Mouse (Mus musculus): ENCODE results near the gene Grem1. TPM values are rescaled to one million over a fixed set of nuclear protein-coding genes. Genes with fewer than 3 reads are reported as not detected.
A peak's percentile ranks its signal among the peaks of the same experiment; 100 is the strongest.

Grem1 gene
- 1 to 10 TPM; 1.5 to 1.9 TPM for total RNA-seq (2021)

DNA sequence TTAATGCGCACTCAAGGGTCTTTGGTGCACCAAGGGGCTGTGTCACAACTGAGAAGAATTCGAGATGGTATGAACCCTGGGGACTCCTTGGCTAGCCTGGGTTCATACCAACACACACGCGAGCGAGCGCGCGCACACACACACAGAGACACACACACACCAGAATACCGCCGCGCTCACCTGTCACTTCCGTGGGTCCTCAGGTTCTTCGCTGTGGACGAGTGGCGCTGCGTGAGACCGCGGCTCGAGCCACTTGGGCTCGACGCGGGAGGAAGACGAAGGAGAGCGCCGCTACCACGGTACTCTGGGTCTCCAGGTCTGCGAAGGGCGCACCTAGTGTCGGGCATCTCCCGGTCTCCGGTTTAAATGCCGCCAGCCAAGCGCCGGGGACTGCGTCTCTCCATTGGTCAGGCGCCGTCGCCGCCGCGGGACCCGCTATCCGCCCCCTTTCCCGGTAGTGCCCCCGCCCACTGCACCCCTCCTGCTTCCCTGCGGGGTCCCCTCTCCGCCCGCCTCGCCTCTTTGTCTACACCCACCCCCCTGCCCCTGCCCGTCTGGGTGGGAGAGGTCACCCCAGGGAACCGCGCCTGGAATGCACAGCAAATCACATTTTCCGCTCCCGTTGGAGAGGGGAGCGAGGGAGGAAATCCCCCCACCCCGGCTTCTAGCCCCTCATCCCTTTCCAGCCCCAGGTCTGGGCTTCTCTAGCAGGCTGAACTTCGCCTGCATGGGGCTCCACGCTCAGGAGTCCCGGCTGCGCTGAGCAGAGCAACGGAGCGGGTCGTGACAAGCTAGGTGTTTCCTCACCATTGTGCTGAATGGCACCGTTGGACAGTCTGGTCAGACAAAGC lies at the start of gene Grem1:
TSS of gene Grem1 (minus strand) at position 336 of the 851 bp plus-strand sequence.
- intact Hi-C loops (cut with DNase I), result loop anchor here (10.0 kb wide), 1 partner anchor 224 kb away; no protein-coding TSS in a partner anchor

DNA sequence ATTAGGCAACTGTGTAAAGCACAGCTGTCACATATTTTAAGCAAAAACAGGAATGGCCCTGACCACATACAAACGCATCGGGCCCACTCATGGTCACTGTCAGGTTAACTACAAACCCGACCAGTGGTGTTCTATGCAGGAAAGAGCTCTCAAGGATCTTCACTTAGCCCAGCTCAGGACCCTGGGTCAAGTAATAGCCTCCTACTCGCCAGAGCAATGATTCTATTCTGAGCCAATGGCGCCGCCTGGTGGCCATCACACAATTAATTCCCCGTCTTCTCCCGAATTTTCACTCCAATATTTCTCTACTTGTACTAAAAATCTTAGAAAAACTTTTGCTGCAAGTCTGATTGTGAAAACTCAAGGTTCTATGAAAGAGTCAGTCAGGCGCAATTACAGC lies 49.2 kb upstream of the Grem1 start:
- intact Hi-C loops (cut with DNase I), result loop anchor here (5.0 kb wide), 1 partner anchor 315 kb away; no protein-coding TSS in a partner anchor
- peak in 1 of 2 experiments; percentile 67 for DNase-seq (ENCODE audit: extremely low spot score in 1 of 2, low spot score in 2 of 2)

More for the DNA sequence above, at the start of gene Grem1:
- DNase-seq (ENCODE audit: extremely low spot score in 1 of 2, low spot score in 2 of 2), result peak in 1 of 2 experiments; percentile 44

DNA sequence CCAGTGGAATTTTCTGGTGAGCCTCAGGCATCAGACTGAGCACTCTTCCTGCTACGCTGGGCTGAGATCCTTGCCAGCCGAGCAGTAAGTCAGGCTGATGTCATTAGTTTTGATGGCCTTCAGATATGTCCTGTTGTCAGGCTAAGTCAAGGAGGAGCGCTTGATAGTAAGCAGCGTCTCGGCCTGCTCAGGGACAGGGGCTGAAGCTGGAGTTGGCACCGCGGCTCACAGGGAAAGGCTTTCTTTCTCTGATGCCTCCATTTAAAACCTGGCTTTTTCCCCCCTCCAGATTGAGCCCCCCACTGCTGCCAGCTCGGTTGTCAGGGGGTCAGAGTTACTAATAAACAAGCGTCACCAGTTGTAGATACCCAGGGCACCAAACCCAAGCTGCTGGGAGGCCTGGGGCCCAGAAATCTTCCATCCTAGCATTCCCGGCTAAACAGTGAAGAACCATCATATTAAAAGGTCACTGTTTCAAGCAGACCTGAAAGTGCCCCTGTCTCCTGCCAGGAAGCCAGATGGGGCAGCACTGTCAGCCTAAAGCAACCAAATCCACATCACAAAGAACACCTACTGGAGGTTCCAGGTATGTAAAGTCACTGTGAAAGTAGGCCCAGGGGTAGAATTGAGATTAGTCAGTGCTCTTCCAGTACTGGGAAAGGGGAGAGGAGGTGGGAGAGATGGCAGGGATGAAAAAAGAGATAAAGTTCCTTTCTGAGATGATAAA lies 48.6 kb upstream of the Grem1 start:
- intact Hi-C loops (cut with DNase I), result loop anchor here (5.0 kb wide), 1 partner anchor 315 kb away; no protein-coding TSS in a partner anchor
- no peak for DNase-seq (ENCODE audit: extremely low spot score in 1 of 2, low spot score in 2 of 2)

DNA sequence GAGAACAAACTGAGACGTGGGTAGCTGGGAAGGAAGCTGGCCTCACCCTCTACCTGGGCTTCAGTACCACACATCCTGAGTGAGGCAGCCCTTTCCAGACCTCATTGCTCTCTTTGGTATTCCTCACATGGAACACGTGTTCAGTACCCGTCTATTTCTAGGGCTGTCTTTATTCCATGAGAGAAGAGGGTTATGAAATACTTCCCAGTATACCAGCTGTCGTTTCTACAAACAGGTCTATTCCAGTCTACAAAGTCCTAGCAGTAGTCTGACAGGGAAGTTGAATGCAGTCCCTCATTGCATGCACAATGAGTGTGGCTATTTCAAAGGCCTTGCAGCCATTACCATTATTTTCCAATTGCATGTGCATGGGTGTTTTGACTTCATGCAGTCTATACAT lies 47.3 kb upstream of the Grem1 start:
- intact Hi-C loops (cut with DNase I), result loop anchor here (5.0 kb wide), 1 partner anchor 313 kb away; no protein-coding TSS in a partner anchor
- DNase-seq (ENCODE audit: extremely low spot score in 1 of 2, low spot score in 2 of 2), result no peak

DNA sequence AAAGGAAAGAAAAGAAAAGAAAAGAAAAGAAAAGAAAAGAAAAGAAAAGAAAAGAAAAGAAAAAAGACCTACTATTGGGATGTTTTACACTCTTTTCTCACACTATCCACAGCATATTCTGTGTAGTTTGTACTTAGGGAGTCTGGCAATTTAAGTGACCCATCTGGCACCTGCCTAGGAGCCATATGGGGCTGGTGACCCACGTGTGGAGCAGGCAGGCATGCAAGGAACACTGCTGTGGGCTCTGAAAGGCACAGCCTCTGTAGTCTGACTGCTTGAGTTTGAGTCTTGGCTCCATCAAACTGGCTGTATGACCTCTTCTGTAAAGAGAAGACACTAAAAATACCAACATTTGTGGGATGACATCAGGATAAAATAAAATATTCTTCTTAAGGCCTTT lies 45.3 kb upstream of the Grem1 start:
- DNase-seq (ENCODE audit: extremely low spot score in 1 of 2, low spot score in 2 of 2), result no peak
- intact Hi-C loops (cut with DNase I), result no loop called here

DNA sequence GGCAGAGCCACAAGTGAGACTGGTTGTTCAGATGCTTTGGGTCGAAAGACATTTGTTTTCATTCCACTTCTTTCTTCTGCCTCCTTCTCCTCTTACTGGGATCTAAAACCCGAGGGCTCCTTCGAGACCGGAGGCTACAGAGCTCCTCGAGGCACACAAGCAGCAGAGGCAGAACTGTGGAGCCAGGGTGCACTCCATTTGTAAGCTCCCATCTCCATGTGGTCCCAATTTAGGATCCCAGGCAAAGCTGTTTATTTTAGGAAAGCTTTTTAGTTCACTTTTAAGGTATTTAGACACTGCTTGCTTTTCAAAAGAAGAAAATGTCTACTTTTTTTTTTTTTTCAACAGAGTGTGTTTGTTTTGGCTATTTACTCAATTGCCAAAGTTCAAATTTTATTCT lies 42.4 kb upstream of the Grem1 start:
- intact Hi-C loops (cut with DNase I), result no loop called here
- no peak for DNase-seq (ENCODE audit: extremely low spot score in 1 of 2, low spot score in 2 of 2)

DNA sequence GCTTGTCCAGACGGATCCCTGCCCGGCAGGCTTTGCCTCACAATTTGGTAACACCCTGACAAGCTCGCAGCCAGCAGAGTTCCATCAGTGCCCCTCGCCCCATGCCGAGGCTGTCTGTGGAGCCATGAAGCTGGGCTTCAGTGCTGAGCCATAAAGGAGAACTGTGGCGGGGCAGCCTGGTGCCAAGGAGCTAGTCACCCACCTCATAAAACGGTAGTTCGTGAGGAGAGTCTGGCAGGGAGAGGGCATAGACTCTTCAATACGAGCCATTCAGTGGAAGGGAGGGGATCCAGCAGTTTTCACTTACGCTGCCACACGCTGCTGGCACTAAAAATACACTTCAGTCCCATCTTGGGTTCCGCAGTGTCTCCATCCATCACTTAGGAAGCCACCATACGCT lies 40.2 kb upstream of the Grem1 start:
- intact Hi-C loops (cut with DNase I), result no loop called here
- DNase-seq (ENCODE audit: extremely low spot score in 1 of 2, low spot score in 2 of 2), result no peak

DNA sequence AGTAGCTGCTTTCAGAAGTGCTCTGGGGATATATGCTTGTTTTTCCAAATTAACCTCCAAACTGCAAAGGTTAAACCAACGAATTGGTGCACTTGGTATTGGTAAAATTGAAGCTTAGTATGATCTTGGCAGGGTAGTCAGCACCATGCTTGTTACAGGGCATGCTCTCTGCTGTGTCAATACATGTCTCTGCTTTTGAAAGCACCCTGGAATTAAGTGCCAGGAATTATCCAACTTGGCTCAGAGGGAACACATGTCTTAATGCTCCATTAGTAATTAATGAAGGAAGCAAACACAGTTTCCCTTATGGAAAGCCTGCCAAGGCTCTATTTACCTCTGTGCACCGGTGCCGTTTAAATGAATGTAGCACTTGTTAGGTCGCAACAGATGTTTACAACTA lies 36.7 kb upstream of the Grem1 start:
- no peak for DNase-seq (ENCODE audit: extremely low spot score in 1 of 2, low spot score in 2 of 2)
- intact Hi-C loops (cut with DNase I), result no loop called here

DNA sequence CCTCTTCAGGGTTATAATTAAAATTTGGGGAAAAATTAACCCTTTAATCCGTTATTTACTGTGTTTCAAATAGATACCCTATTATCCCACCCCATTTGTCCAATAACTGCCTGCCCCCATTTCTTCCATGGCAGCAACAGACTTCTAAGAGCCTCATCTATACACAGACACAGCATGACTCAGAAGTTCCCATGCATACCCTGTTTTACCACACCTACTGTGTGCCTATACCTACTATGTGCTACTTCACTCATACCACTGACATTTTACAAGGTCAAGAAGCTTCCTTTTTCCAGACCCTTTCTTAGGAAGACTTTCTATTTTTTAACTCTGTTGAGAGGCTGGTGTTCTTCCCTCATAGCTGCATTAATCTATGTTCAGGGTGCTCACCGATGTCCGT lies 35.1 kb upstream of the Grem1 start:
- intact Hi-C loops (cut with DNase I), result no loop called here
- no peak for DNase-seq (ENCODE audit: extremely low spot score in 1 of 2, low spot score in 2 of 2)

DNA sequence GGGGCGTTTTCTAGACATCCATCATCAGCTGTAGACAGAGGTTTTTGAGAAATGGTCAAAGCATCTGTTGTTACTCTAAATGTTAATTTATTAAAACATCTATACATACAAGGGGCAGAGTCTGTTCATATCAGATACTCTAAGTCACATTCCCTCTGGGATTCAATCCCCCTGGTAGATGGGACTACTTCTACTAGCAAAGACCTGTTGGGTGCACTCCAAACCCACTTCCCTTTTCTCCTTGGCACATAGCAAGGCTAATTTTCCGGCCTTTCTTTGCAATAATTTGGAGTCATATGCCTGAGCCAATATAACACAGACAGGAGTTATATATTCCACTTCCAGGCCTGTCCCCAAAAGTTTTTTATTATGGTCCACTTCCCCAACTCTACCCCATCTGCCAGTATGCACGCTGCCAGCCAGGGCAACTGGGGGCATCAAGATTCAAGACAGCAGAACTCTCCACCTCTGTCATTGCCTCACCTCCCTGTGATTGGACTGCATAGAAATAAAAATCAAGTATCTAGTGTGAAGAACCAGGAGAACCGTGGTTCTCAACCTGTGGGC lies 30.5 kb upstream of the Grem1 start:
- no peak for DNase-seq (ENCODE audit: extremely low spot score in 1 of 2, low spot score in 2 of 2)
- intact Hi-C loops (cut with DNase I), result no loop called here

DNA sequence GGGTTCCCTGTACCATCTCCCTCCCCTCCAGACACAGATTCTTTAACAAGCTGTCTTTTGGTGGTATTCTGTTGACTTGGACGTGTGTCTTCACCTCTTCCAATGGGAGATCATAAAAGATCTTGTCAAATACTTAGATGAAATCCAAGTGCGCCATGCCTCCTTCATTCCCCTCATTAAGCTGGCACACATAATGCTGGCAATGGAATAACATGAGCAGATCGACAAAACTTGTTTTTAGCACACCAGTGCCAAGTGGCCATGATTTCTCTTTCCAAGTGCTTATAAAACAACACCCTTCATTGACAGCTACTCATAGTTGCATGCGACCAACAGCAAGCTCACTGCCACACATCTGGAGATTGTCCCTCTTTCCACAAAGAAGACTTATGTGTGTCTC lies 29.4 kb upstream of the Grem1 start:
- intact Hi-C loops (cut with DNase I), result no loop called here
- no peak for DNase-seq (ENCODE audit: extremely low spot score in 1 of 2, low spot score in 2 of 2)

DNA sequence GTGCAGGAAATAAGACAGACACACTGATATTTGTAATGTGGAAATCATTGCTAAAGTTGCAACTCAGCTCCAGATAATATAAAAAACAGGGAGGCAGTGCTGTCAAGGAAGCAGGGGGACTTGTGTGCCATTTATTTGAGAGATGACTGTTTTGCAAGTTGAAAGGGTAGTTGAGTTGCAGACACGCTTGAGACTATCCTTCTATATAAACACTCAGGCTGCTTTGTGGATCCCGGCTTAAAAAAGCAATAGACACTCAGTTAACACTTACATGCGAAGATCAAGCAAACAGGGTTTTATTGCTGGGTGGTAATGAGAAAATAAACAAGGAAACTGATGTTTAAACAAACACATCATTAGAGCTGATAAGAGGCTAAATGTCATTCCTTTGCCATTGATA lies 26.4 kb upstream of the Grem1 start:
- no peak for DNase-seq (ENCODE audit: extremely low spot score in 1 of 2, low spot score in 2 of 2)
- intact Hi-C loops (cut with DNase I), result no loop called here

DNA sequence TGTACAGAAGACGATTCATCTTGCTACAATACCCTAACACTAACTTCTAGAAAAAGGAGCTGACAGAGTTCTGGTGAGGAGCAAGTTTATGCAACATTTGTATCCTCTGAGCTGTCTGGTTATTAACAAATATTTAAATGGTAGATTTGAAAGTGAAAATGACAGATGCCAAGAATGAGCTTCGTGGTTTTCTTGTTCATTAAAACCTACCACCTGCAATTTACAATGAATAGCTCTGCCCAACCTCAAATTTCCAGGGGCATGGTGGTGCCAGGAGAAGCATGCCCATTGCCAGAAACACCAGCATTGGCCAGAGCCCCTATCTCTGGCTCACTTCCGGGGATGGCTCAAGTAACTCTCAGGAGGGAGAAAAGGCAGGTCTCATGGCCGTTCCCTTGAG lies 23.1 kb upstream of the Grem1 start:
- DNase-seq (ENCODE audit: extremely low spot score in 1 of 2, low spot score in 2 of 2), result no peak
- intact Hi-C loops (cut with DNase I), result no loop called here

DNA sequence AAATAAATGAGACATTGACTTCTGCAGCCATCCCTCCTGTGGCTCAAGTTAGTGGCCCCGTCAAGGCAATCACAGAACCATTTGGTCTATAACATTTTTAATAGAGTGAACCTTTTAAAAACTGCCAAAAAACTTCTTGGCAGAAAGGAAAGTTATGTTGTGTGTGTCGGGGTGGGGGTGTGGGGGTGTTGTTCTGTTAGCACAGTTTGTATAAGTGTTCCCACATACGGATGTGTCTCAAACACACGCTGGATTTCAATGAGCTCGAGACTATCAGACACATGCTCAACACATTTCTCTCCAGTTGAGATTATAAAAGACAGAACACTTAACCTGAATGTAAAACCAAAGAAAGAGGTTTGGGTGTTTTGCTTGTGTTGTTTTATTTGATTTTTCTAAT lies 22.7 kb upstream of the Grem1 start:
- no peak for DNase-seq (ENCODE audit: extremely low spot score in 1 of 2, low spot score in 2 of 2)
- intact Hi-C loops (cut with DNase I), result no loop called here

DNA sequence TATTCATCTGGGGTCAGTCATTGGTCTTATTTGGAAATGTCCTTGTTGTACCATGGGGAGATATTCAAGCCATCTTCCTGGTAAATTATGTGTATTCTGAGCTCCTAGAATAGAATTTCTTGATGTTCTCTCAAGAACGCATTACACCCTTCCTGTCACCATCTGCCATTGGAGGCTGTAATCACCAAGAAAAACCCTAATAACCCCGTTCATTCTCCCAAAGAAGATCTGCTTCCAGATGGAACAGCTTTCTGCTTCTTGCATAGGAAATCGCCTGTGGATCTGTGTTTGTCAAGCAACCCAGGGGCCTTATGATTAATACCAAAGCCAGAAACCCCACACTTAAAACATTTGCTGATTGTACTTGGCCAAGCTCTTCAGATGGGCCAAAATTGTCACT lies 20.9 kb upstream of the Grem1 start:
- intact Hi-C loops (cut with DNase I), result no loop called here
- no peak for DNase-seq (ENCODE audit: extremely low spot score in 1 of 2, low spot score in 2 of 2)

DNA sequence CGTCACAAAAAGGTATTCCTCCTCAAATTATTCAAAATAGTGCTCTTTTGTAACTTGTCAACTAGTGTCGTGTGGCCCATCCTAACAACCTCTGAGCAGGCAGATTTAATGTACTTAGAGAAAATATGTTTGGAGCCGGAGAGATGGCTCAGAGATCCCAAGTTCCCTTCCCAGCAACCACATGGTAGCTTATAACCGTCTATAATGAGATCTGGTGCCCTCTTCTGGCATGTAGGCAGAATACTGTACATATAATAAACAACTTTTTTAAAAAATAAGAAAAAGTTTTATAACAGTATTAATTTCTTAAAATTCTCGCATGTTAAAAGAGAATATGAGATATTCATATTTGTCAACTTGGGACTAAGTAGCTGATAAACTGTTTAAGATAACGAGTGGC lies 19.6 kb upstream of the Grem1 start:
- intact Hi-C loops (cut with DNase I), result no loop called here
- DNase-seq (ENCODE audit: extremely low spot score in 1 of 2, low spot score in 2 of 2), result no peak

DNA sequence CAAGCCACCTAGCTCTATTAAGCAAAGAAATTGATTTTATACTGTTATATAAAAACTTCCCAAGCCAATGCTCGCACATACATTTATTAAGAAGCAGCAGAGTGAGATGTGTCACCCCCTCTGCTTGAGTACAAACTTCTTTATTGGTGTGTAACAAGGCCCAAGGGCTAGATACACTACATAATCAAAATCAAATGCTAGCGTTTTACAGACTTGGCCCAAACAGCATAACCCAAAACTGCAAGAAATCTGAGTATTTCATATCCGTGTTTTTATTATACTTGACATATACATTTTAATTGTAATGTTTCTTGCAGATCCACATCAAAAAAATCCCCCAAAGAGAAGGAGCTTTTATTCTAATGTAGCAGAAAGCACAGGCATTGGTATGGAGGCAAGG lies 17.9 kb upstream of the Grem1 start:
- DNase-seq (ENCODE audit: extremely low spot score in 1 of 2, low spot score in 2 of 2), result no peak
- intact Hi-C loops (cut with DNase I), result no loop called here

DNA sequence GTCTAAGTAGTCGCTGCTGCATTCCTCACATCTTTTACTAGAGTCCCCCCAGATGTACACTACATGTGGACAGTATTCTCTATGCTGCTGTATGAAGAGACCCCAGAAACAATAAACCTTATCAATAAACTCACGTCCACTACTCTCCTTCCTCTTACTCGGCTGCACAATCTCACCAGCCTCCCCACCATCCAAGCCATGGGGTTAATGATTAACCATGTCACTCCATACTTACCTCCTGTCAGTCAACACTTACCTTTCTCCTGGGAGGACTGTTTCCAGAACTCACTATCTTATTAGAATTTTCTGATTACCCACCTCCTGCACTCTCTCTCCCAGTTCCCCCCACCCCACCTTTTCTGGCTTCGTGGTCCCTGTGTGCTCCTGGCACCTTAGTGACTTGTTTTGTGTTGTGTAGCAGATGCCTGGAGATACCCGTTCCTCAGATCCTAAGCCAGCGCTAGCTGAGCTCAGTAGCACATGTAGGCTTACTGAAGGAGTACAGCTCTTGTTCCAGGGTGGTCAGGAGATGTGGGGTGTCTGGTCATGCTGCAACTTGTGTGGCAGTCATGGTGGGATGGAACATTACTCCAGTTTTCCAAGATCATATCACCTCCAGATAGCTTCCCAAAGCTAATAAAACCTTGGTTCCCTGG lies 15.8 kb upstream of the Grem1 start:
- intact Hi-C loops (cut with DNase I), result no loop called here
- no peak for DNase-seq (ENCODE audit: extremely low spot score in 1 of 2, low spot score in 2 of 2)

DNA sequence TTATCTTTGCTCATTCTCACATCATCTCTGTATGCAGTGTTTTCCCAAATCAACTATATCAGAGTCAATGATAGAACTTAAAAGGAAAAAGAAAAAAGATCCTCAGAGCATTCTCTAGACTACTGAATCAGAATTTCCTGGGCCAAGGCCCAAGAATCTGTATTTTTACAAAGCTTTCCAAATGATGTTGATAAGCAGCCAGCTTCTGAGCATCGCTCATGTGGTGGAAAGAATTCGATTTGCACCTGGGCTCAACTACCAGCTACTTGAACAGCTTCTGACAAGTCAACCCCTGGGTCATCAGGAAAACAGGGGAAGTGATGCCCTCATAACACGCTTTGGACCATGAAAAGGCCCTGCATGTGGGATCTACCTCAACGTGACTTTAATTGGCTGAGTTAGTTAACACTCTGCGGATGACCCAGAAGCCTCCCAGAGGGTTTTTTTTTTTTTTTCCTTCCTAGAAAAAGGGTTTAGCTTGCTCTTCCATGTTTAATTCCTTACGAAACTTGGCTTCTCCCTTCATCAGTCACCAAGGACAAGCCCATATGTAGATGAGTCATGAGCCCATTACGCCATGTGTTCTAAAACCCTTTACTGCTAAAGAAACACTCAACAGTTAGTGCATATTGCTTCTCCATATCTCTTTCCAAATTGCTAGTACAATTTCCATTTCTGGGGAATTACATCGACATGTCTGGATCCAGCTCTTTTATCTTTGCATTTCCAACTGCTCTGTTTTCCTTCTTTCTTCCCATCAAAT lies 10.3 kb upstream of the Grem1 start:
- intact Hi-C loops (cut with DNase I), result no loop called here
- DNase-seq (ENCODE audit: extremely low spot score in 1 of 2, low spot score in 2 of 2), result no peak
